Mouse (Mus musculus) midbrain, embryonic 15.5 days (tissue): ENCODE data around the gene Nbea. TPM values are rescaled to one million over a fixed set of nuclear protein-coding genes. Genes with fewer than 3 reads are reported as not detected.

Source experiments
- ATAC-seq: fragments of 200-750 bp; cut with Nextera tagmentation; replicated peaks from 2 replicates; pipeline ENCODE4 v1.8.0; 2017; ENCODE audit warnings: moderate TSS enrichment
- H3K27ac ChIP-seq: fragments of 300-500 bp; sonication (generic); 2 replicates; pipeline ENCODE4 v1.5.1; 2015; ENCODE audit warnings: mild to moderate bottlenecking, inconsistent platforms
- H3K27me3 ChIP-seq: fragments of 300-500 bp; sonication (generic); replicated peaks from 2 replicates; pipeline ENCODE4 v1.6.1; 2015; ENCODE audit warnings: inconsistent platforms
- H3K36me3 ChIP-seq: fragments of 300-500 bp; sonication (generic); replicated peaks from 2 replicates; pipeline ENCODE4 v1.6.1; 2015; ENCODE audit warnings: inconsistent platforms
- H3K4me1 ChIP-seq: fragments of 300-500 bp; sonication (generic); 2 replicates; pipeline ENCODE4 v1.6.1; 2015; ENCODE audit warnings: inconsistent platforms
- H3K4me2 ChIP-seq: fragments of 300-500 bp; sonication (generic); 2 replicates; pipeline ENCODE4 v1.6.1; 2015; ENCODE audit warnings: inconsistent platforms, mild to moderate bottlenecking, moderate library complexity
- H3K4me3 ChIP-seq: fragments of 300-500 bp; sonication (generic); 2 replicates; pipeline ENCODE4 v1.5.1; 2015; ENCODE audit warnings: mild to moderate bottlenecking, inconsistent platforms
- H3K9ac ChIP-seq: fragments of 300-500 bp; sonication (generic); 2 replicates; pipeline ENCODE4 v1.6.1; 2015; ENCODE audit warnings: mild to moderate bottlenecking, inconsistent platforms
- H3K9me3 ChIP-seq: fragments of 300-500 bp; sonication (generic); 2 replicates; pipeline ENCODE4 v1.6.1; 2016; ENCODE audit warnings: inconsistent platforms
- WGBS: fragments of 180-500 bp; shearing (Covaris S2); methylation state at CpG from one replicate; pipeline ENCODE4 v1.1.7; 2015; ENCODE audit warnings: mixed read lengths; 5-methylcytosine and 5-hydroxymethylcytosine counted together
- polyA plus RNA-seq: library from polyadenylated mRNA; unstranded; fragments of >200 nt; fragmentation: Nextera tagmentation; extraction: Ambion mirVana; gene quantifications from 2 replicates; pipeline ENCODE4 v1.2.1, GENCODE M21; 2015

The Nbea gene
- polyA plus RNA-seq, 1 experiment from 2014 or later, result 61.0 TPM

DNA sequence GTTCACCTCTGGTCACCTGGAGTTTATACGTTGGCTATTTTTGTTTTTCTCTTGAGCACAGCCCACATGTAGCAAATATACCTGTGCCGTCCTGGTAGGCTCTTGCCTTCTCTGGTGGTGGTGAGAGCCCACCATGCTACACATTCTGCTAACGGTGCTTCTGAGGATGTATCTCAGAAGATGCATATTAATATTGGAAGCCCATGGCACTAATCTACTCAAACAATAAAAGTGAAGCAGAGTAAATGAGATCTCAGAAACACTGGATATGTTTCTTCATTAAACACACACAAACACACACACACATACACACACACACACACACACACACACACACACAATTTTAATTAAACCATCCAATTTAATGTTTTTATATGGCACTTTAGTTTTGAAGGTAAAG, 469.6 kb downstream of the Nbea start:
- 0 out of 2 replicates have a peak overlapping the region, but pooled peaks have one; percentile 2 for H3K27ac ChIP-seq
- ATAC-seq, result no peak

GRCm38 (mm10) chr3:55710300-55710699, 473.2 kb downstream of the Nbea start:
- Histone ChIP-seq H3K9me3 (no peaks in the 10 kb centered on the region), H3K36me3 (peaks cover 15% of the 10 kb centered on the region; the same call in 1 of the 2 replicates), H3K9ac (no peak overlapping the region), H3K27ac (no peak overlapping the region), H3K4me2 (no peak overlapping the region), H3K27me3 (no peaks in the 10 kb centered on the region), H3K4me3 (no peak overlapping the region), H3K4me1 (no peaks in the 10 kb centered on the region)
- ATAC-seq, result no peak
- WGBS, result 95% methylated on average over 4 of the region's 4 CpGs

More for the DNA sequence above, 469.6 kb downstream of the Nbea start:
- Histone ChIP-seq H3K9ac (no peak overlapping the region), H3K27me3 (no peaks in the 10 kb centered on the region), H3K36me3 (peaks cover 19% of the 10 kb centered on the region; the same call in 1 of the 2 replicates), H3K9me3 (no peaks in the 10 kb centered on the region), H3K4me3 (no peak overlapping the region), H3K4me2 (no peak overlapping the region), H3K4me1 (no peaks in the 10 kb centered on the region)
- 81% methylated on average over 3 of the region's 3 CpGs for WGBS

DNA sequence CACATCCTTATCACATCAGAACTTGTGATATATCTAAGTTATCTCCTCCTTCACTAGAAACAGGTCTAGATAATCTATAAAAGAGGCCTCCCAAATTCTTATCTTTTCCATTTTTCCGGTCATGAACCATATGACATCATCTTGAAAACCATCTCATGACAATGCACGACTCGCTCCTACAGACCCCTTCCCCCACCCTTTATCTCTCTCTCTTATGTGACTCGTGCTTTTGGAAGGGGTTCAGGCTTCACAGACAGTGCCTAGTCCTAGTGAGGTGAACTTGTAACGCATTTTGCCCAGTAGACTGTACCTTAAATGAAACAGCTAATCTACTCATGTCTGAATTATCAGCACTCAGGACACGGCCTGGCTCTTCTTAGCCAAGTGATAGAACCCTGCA, 481.9 kb downstream of the Nbea start:
- H3K9ac ChIP-seq, result no peak overlapping the region
- no peak overlapping the region for H3K4me2 ChIP-seq
- H3K27me3 ChIP-seq, result no peaks in the 10 kb centered on the region
- ATAC-seq, result no peak; the same call in 1 of the 2 replicates
- H3K9me3 ChIP-seq, result no peaks in the 10 kb centered on the region
- no peak overlapping the region for H3K27ac ChIP-seq
- WGBS, result 87% methylated on average over 6 of the region's 6 CpGs
- H3K36me3 ChIP-seq, result no peaks in the 10 kb centered on the region; the same call in 1 of the 2 replicates
- H3K4me1 ChIP-seq, result 0 out of 2 replicates have a peak, but pooled peaks cover 2% of the 10 kb centered on the region
- no peak overlapping the region for H3K4me3 ChIP-seq

- WGBS, result 100% methylated on average over 2 of the region's 2 CpGs
- H3K27ac ChIP-seq, result no peak overlapping the region
- no peaks in the 10 kb centered on the region for H3K9me3 ChIP-seq
- ATAC-seq, result no peak
- no peaks in the 10 kb centered on the region for H3K27me3 ChIP-seq
- no peak overlapping the region for H3K4me3 ChIP-seq
- H3K4me1 ChIP-seq, result no peaks in the 10 kb centered on the region
- no peak overlapping the region for H3K4me2 ChIP-seq
- peaks cover 3% of the 10 kb centered on the region; the same call in 1 of the 2 replicates for H3K36me3 ChIP-seq
- no peak overlapping the region for H3K9ac ChIP-seq
These were observed 486.3 kb downstream of the Nbea start for GRCm38 (mm10) chr3:55697174-55697573.

- Histone ChIP-seq H3K36me3 (peaks cover 3% of the 10 kb centered on the region; the same call in 1 of the 2 replicates), H3K27me3 (no peaks in the 10 kb centered on the region), H3K9ac (no peak overlapping the region), H3K4me3 (no peak overlapping the region), H3K4me2 (no peak overlapping the region), H3K27ac (0 out of 2 replicates have a peak overlapping the region, but pooled peaks have one; percentile 2), H3K4me1 (peaks cover 4% of the 10 kb centered on the region), H3K9me3 (no peaks in the 10 kb centered on the region)
- ATAC-seq, result no peak
- WGBS, result 62% methylated on average over 4 of the region's 4 CpGs
These were observed 490.4 kb downstream of the Nbea start for GRCm38 (mm10) chr3:55693073-55693472.

- WGBS, result 26% methylated on average over 1 of the region's 1 CpGs
- Histone ChIP-seq H3K9me3 (no peaks in the 10 kb centered on the region), H3K27ac (peak overlapping the region; percentile 40), H3K4me1 (peaks cover 34% of the 10 kb centered on the region), H3K36me3 (no peaks in the 10 kb centered on the region), H3K4me3 (no peak overlapping the region), H3K27me3 (no peaks in the 10 kb centered on the region), H3K9ac (no peak overlapping the region), H3K4me2 (no peak overlapping the region)
- no peak for ATAC-seq
These were observed 495.4 kb downstream of the Nbea start for GRCm38 (mm10) chr3:55688098-55688497.

DNA sequence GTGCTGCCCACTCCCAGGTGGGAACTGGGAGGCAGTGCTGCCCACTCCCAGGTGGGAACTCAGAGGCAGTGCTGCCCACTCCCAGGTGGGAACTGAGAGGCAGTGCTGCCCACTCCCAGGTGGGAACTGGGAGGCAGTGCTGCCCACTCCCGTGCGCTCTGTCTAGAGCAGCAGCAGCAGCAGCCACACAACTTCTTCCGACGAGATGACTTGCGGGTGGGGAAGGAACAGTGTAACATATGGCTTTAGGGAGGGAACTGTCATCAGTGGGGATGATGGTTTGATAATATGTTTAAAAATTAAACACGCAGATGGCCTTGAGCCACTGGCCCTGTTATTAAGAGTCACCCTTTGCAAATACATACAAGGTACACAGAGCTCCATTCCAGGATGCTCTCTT, 496.5 kb downstream of the Nbea start:
- 64% methylated on average over 6 of the region's 6 CpGs for WGBS
- H3K27ac ChIP-seq, result peak overlapping the region; percentile 46
- no peaks in the 10 kb centered on the region for H3K9me3 ChIP-seq

GRCm38 (mm10) chr3:55685627-55686026, 497.9 kb downstream of the Nbea start:
- Histone ChIP-seq H3K4me2 (no peak overlapping the region), H3K9ac (no peak overlapping the region), H3K4me3 (no peak overlapping the region), H3K36me3 (no peaks in the 10 kb centered on the region), H3K4me1 (peaks cover 35% of the 10 kb centered on the region), H3K27ac (peak overlapping the region; percentile 68), H3K27me3 (no peaks in the 10 kb centered on the region), H3K9me3 (no peaks in the 10 kb centered on the region)
- no peak for ATAC-seq
- 40% methylated on average over 6 of the region's 6 CpGs for WGBS

More for the DNA sequence above, 496.5 kb downstream of the Nbea start:
- Histone ChIP-seq H3K4me3 (no peak overlapping the region), H3K27me3 (no peaks in the 10 kb centered on the region), H3K9ac (no peak overlapping the region), H3K4me2 (no peak overlapping the region), H3K36me3 (no peaks in the 10 kb centered on the region), H3K4me1 (peaks cover 35% of the 10 kb centered on the region)
- 0 out of 2 replicates have a peak, but pooled peaks have one; percentile 29 for ATAC-seq

DNA sequence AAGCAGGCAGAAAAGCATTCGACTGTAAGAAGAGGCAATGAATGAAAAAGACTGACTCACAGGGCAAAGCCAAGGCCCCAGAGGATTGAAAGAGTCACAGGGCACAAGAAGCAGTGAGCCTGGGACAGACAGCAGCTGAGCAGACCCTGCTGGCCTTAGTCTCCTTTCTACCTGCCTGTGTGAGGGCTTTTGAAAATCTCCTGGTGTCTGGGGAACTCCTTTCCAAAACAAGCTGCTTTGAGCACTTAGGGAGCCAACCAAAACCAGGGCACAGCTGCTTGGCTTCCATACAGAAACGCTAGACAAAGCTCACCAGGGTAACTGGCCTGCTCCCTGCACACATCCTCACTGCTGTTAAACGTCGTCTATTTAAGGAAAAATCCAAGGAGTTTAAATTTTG, 498.6 kb downstream of the Nbea start:
- WGBS, result 13% methylated on average over 4 of the region's 4 CpGs
- H3K27me3 ChIP-seq, result no peaks in the 10 kb centered on the region
- no peak overlapping the region for H3K4me2 ChIP-seq
- no peaks in the 10 kb centered on the region for H3K36me3 ChIP-seq
- peaks cover 35% of the 10 kb centered on the region for H3K4me1 ChIP-seq
- no peaks in the 10 kb centered on the region for H3K9me3 ChIP-seq
- H3K4me3 ChIP-seq, result no peak overlapping the region
- 0 out of 2 replicates have a peak, but pooled peaks have one; percentile 34 for ATAC-seq
- H3K9ac ChIP-seq, result no peak overlapping the region
- peak overlapping the region; percentile 71 for H3K27ac ChIP-seq

DNA sequence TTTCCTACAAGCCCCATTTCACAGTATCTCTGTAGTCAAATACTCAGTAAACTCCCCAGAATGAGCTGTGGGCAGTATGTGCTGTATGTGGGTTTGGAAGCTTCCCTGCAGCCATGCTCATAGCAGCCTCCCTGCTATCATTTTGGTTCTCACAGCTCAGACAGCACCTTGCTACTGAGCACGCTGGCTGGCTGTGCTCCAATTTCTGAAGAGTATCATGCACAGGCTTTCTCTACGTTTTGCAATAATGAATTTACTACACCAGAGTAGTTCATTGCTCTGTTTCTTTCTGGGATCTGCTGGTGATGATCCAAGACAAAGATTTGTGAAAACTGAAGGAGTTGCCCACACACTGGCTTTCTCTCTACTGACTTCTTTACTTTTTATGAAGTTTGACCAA, 505.8 kb downstream of the Nbea start:
- H3K9me3 ChIP-seq, result no peaks in the 10 kb centered on the region
- H3K36me3 ChIP-seq, result 0 out of 2 replicates have a peak, but pooled peaks cover 4% of the 10 kb centered on the region
- H3K4me1 ChIP-seq, result no peaks in the 10 kb centered on the region
- H3K4me2 ChIP-seq, result no peak overlapping the region
- WGBS, result 74% methylated on average over 2 of the region's 2 CpGs
- H3K27me3 ChIP-seq, result no peaks in the 10 kb centered on the region
- no peak overlapping the region for H3K27ac ChIP-seq
- H3K9ac ChIP-seq, result no peak overlapping the region
- no peak for ATAC-seq
- H3K4me3 ChIP-seq, result no peak overlapping the region

DNA sequence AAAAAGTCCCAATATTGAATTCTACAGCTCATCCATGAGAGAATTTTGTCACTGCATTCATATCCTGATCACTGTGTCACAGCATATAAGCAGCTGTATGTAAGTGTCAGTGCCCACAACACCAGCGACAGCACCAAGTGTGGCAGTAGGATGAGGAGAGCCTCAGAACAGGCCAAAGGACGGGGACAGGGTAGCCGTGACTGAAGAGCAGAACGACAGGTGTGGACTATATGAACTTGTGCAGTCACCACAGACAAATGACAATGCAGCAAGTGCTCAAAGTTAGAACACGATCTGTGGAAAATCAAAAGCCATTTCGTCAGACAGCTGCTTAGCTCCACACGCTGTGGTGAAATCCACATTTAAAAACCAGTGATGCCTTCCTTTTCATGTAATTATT, 509.3 kb downstream of the Nbea start:
- peak overlapping the region; percentile 25; the same call in 1 of the 2 replicates for H3K27ac ChIP-seq
- no peak for ATAC-seq
- WGBS, result 72% methylated on average over 7 of the region's 7 CpGs

GRCm38 (mm10) chr3:55667048-55667447, 516.5 kb downstream of the Nbea start:
- no peak overlapping the region for H3K4me2 ChIP-seq
- H3K4me3 ChIP-seq, result no peak overlapping the region
- WGBS, result 58% methylated on average over 6 of the region's 6 CpGs

More for the DNA sequence above, 509.3 kb downstream of the Nbea start:
- H3K9me3 ChIP-seq, result no peaks in the 10 kb centered on the region
- no peak overlapping the region for H3K4me3 ChIP-seq
- no peaks in the 10 kb centered on the region for H3K36me3 ChIP-seq
- H3K9ac ChIP-seq, result no peak overlapping the region
- no peak overlapping the region for H3K4me2 ChIP-seq
- no peaks in the 10 kb centered on the region for H3K27me3 ChIP-seq
- H3K4me1 ChIP-seq, result 0 out of 2 replicates have a peak, but pooled peaks cover 4% of the 10 kb centered on the region

DNA sequence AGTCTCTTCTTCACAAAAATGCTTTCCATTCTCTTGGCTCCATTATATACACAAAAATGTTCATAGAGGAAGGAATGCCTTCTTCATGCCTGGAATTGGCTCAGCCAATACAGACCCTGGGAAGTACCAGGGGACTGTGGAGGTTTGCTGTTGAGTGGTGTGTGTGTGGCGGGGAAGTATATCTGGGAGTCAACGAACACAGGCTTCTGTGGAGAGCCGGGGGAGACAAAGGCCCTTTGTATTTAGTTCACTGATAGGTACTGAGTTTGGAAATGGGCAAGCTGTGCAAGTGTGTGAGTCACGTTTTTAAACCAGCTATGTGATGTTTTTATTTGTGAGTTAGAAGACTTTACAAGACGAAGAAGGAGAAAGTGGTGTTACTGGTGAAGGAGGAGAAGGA, 517.6 kb downstream of the Nbea start:
- Histone ChIP-seq H3K4me3 (no peak overlapping the region), H3K27me3 (no peaks in the 10 kb centered on the region), H3K27ac (no peak overlapping the region), H3K4me2 (no peak overlapping the region), H3K9ac (no peak overlapping the region), H3K9me3 (no peaks in the 10 kb centered on the region), H3K4me1 (peaks cover 13% of the 10 kb centered on the region), H3K36me3 (no peaks in the 10 kb centered on the region; the same call in 1 of the 2 replicates)
- ATAC-seq, result no peak
- whole genome bisulfite sequencing, result 41% methylated on average over 5 of the region's 5 CpGs

More at GRCm38 (mm10) chr3:55667048-55667447, 516.5 kb downstream of the Nbea start:
- no peaks in the 10 kb centered on the region for H3K9me3 ChIP-seq
- no peaks in the 10 kb centered on the region; the same call in 1 of the 2 replicates for H3K36me3 ChIP-seq
- no peak overlapping the region for H3K27ac ChIP-seq
- no peak for ATAC-seq
- no peaks in the 10 kb centered on the region for H3K27me3 ChIP-seq
- H3K9ac ChIP-seq, result no peak overlapping the region
- H3K4me1 ChIP-seq, result peaks cover 13% of the 10 kb centered on the region
